ENCODE assay signal across 15 mouse cellular contexts in the genomic region with DNA sequence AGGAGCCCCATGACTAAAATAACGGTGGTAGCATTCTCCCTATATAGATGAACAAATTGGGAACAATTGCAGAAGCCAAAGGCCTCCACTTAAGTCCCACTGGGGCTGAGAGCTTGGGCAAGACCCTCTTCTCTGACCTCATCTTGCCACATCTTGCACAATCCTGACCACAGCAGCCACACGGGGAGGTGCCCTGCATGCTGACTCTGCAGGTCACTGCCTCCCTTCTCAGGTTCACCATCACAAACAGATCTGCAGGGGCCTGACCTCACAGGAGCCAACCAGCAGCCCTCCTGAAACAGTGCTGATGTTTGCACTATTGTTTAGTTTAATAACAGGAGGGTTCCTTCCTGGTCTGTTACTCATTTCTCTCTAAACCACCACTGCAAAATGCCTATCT. TPM values are rescaled to one million over a fixed set of nuclear protein-coding genes. Genes with fewer than 3 reads are reported as not detected.
A peak's percentile ranks its signal among the peaks of the same experiment; 100 is the strongest.
DNase-seq lines count a peak whose midpoint lies in the region; ATAC-seq lines count a peak whose summit lies in the region.
"Had no signal": no experiment of that assay in that cellular context is flagged by ENCODE, and none has a peak within 500 bp of the region (broad histone marks: within the 10 kb centered on the region; RNA-seq: fewer than 3 reads in every experiment).

No protein-coding gene starts in this region.

- ATAC-seq in liver, embryonic 12.5 days, result no peak
- ATAC-seq: CD4-positive, CD25-positive, alpha-beta regulatory T cell, adult 4 months; forebrain, embryonic 15.5 days had no signal

- H3K9ac ChIP-seq in liver, embryonic 12.5 days, result no peak overlapping the region
- H3K9ac ChIP-seq: forebrain, embryonic 15.5 days; lung, embryonic 15.5 days had no signal

- H3K4me2 ChIP-seq in liver, embryonic 12.5 days, result no peak overlapping the region
- H3K4me2 ChIP-seq: forebrain, embryonic 15.5 days; lung, embryonic 15.5 days had no signal

- no peak overlapping the region for H3K4me3 ChIP-seq in liver, embryonic 12.5 days
- H3K4me3 ChIP-seq: forebrain, embryonic 15.5 days; lung, embryonic 15.5 days had no signal

- H3K4me1 ChIP-seq in liver, embryonic 12.5 days, result peaks cover 13% of the 10 kb centered on the region; the same call in 1 of the 2 replicates

- no peak overlapping the region for H3K27ac ChIP-seq in liver, embryonic 12.5 days
- H3K27ac ChIP-seq: forebrain, embryonic 15.5 days; lung, embryonic 15.5 days had no signal

- H3K36me3 ChIP-seq in liver, embryonic 12.5 days, result no peaks in the 10 kb centered on the region
- H3K36me3 ChIP-seq: lung, embryonic 15.5 days had no signal

- 0 out of 2 replicates have a peak, but pooled peaks cover 4% of the 10 kb centered on the region for H3K27me3 ChIP-seq in liver, embryonic 12.5 days (replicated peaks)
- H3K27me3 ChIP-seq: forebrain, embryonic 15.5 days; lung, embryonic 15.5 days had no signal

- DNase-seq in embryo, embryonic 10 days (ENCODE audit: low spot score), result peak; percentile 21
- no peak for DNase-seq in embryo, embryonic 9.5 days (ENCODE audit: extremely low spot score)
- peak; percentile 44 for DNase-seq in liver
- DNase-seq in fibroblast of lung, adult 2 months (ENCODE audit: low read depth), result peak; percentile 69
- DNase-seq in monocyte, adult 2 months (ENCODE audit: low read depth in 1 of 2, low spot score in 2 of 2), result peak; percentile 62 to 66
- DNase-seq in c-Kit-positive CD71-positive TER-119-positive erythroid progenitor cells, embryonic 14.5 days (ENCODE audit: low spot score), result no peak
- DNase-seq in layer of hippocampus, postnatal 25 days (ENCODE audit: extremely low spot score in 1 of 2, low spot score in 1 of 2), result no peak
- DNase-seq: heart, adult 11 months; heart, postnatal 14 days; kidney, adult 18-20 months; thymus, adult 2 months had no signal

- no peaks in the 10 kb centered on the region for H3K9me3 ChIP-seq in liver, embryonic 12.5 days (replicated peaks)
- H3K9me3 ChIP-seq: forebrain, embryonic 15.5 days; lung, embryonic 15.5 days had no signal

- 13% methylated on average over 2 of the region's 2 CpGs for WGBS in liver, embryonic 12.5 days (ENCODE audit: insufficient replicate concordance)

RNA-seq across cellular contexts. Expression of a gene that starts 16.5 kb away (rescaled TPM):
- 3.1 and 4.1 TPM in 2 replicates for polyA plus RNA-seq in liver, embryonic 12.5 days (2016; fragmentation: Nextera tagmentation; extraction: Ambion mirVana)
- 10 to 100 TPM; 26.6 to 27.0 TPM for total RNA-seq in layer of hippocampus, postnatal 25 days (2021)

RNA-seq across cellular contexts. Expression of a gene that starts 57.7 kb away (rescaled TPM):
- 0.53 and 0.75 TPM in 2 replicates for polyA plus RNA-seq in liver, embryonic 12.5 days (2016; fragmentation: Nextera tagmentation; extraction: Ambion mirVana)
- total RNA-seq in layer of hippocampus, postnatal 25 days (2021), result under 1 TPM; 0.27 to 0.33 TPM

Comparison
In these comparisons a context has a peak if more than half of its experiments do, and no peak if none do; other contexts are left out.
1. DNase-seq: peak in embryo, embryonic 10 days (single experiment), liver (single experiment), fibroblast of lung, adult 2 months (single experiment) and monocyte, adult 2 months (2 of 2); none in embryo, embryonic 9.5 days (single experiment), c-Kit-positive CD71-positive TER-119-positive erythroid progenitor cells, embryonic 14.5 days (single experiment) and layer of hippocampus, postnatal 25 days (0 of 2).